Mouse (Mus musculus): ENCODE data around the gene Olfr308. TPM values are rescaled to one million over a fixed set of nuclear protein-coding genes. Genes with fewer than 3 reads are reported as not detected.
"Not testable (repeated sequence)": the region's sequence is repeated elsewhere in the genome, so short reads cannot be mapped to it uniquely, and the experiment has no call there.

Gene Olfr308
- not detected in 2 replicates for polyA plus RNA-seq (2015; fragmentation: Nextera tagmentation; extraction: Ambion mirVana)

GRCm38 (mm10) chr7:86325530-86325929, at the start of gene Olfr308:
TSS of gene Olfr308 (minus strand) at chr7:86325630.
- no peaks in the 10 kb centered on the region for H3K9me3 ChIP-seq (replicated peaks; ENCODE audit: control insufficient read depth, low read length)
- no peak within 1 kb of the TSS for H3K9ac ChIP-seq (ENCODE audit: low read length)
- no peaks in the 10 kb centered on the region for H3K27me3 ChIP-seq (ENCODE audit: control insufficient read depth, insufficient read depth, low read length)
- H3K36me3 ChIP-seq (ENCODE audit: control insufficient read depth, insufficient read depth, low read length): no peaks in the 10 kb centered on the region
- H3K4me1 ChIP-seq (ENCODE audit: control insufficient read depth, insufficient read depth, low read length): no peaks in the 10 kb centered on the region
- H3K4me2 ChIP-seq (ENCODE audit: low read depth, low read length): no peak within 1 kb of the TSS
- no peak within 1 kb of the TSS for H3K4me3 ChIP-seq (replicated peaks; ENCODE audit: low read length)
- no peak within 1 kb of the TSS for H3K27ac ChIP-seq (ENCODE audit: low read length)
- no peak for ATAC-seq (ENCODE audit: insufficient read depth, low FRiP score)

DNA sequence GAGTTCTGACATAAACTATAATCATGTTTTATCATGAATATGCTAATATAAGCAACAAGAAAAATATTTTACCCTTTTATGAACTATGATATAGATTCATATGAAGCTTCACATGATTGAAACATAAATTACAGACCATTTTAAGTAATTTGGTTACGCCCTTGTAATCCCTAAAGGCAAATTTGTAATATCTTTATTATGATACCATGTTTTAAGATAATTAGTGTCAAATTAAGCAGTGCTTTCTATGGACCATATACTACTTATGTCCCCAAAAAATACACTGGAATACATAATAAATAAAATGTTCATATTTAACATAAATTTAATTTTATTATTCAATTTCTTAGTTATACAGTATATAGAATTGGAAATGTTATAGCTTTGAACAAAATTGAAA, 41.4 kb upstream of the Olfr308 start, which contains the start of gene Olfr305:
TSS of gene Olfr305 (minus strand) at position 101 of the 400 bp plus-strand sequence.
- H3K4me2 ChIP-seq (ENCODE audit: low read depth, low read length): no peak within 1 kb of the TSS
- no peaks in the 10 kb centered on the region for H3K4me1 ChIP-seq (ENCODE audit: control insufficient read depth, insufficient read depth, low read length)
- no peaks in the 10 kb centered on the region for H3K36me3 ChIP-seq (ENCODE audit: control insufficient read depth, insufficient read depth, low read length)
- no peaks in the 10 kb centered on the region for H3K9me3 ChIP-seq (replicated peaks; ENCODE audit: control insufficient read depth, low read length)
- H3K4me3 ChIP-seq (replicated peaks; ENCODE audit: low read length): no peak within 1 kb of the TSS
- H3K27ac ChIP-seq (ENCODE audit: low read length): no peak within 1 kb of the TSS
- ATAC-seq (ENCODE audit: insufficient read depth, low FRiP score): no peak
- H3K9ac ChIP-seq (ENCODE audit: low read length): no peak within 1 kb of the TSS
- H3K27me3 ChIP-seq (ENCODE audit: control insufficient read depth, insufficient read depth, low read length): no peaks in the 10 kb centered on the region
- 89% methylated on average over 1 of the region's 1 CpGs for WGBS

DNA sequence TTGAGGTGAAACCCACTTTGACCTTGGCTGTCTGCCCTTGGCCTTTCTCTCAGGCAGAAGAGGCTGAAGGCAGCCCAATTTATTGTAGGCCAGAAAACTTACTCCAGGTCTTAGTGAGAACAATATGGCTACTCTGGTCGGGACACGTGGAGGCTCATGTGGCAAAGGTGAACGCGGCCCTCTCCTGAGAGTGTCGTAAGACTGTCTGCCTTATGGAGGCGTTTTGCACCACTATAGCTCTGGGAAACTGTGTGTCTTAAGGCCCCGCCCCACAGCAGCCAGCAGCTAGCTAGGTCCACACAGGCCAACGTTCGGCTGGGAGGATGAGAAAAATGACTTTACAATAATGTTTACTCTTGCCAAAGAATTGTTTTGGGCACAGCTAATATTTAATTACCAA, 20.9 kb upstream of the Olfr308 start:
- H3K27ac ChIP-seq (ENCODE audit: low read length); H3K4me3 ChIP-seq (replicated peaks; ENCODE audit: low read length); H3K27me3 ChIP-seq (ENCODE audit: control insufficient read depth, insufficient read depth, low read length); H3K9ac ChIP-seq (ENCODE audit: low read length); H3K9me3 ChIP-seq (replicated peaks; ENCODE audit: control insufficient read depth, low read length); ATAC-seq (ENCODE audit: insufficient read depth, low FRiP score); H3K4me2 ChIP-seq (ENCODE audit: low read depth, low read length); H3K36me3 ChIP-seq (ENCODE audit: control insufficient read depth, insufficient read depth, low read length); H3K4me1 ChIP-seq (ENCODE audit: control insufficient read depth, insufficient read depth, low read length): not testable (repeated sequence)
- 84% methylated on average over 9 of the region's 9 CpGs for WGBS

DNA sequence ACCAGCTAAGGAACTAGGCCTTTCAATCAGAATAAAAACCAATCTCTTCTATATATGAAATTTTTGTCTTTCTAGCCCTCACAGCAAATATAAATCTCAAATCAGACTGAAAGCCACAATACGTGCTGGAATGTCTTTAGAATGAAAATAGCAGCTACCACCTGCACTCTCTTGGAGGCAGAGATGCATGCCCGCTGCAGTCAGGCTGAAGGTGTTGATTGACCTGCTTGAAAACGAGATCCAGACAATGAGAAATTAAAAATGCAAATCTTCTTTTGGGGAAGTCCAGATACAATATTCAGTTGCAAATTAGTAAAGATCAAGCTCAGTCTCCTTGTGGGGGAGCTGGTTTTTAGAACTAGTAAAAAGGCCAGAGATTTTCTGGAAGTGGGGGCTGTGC, 18.8 kb upstream of the Olfr308 start:
- Histone ChIP-seq H3K4me1 (ENCODE audit: control insufficient read depth, insufficient read depth, low read length) (no peaks in the 10 kb centered on the region), H3K9me3 (replicated peaks; ENCODE audit: control insufficient read depth, low read length) (no peaks in the 10 kb centered on the region), H3K27me3 (ENCODE audit: control insufficient read depth, insufficient read depth, low read length) (no peaks in the 10 kb centered on the region), H3K4me2 (ENCODE audit: low read depth, low read length) (no peak overlapping the region), H3K27ac (ENCODE audit: low read length) (no peak overlapping the region), H3K4me3 (replicated peaks; ENCODE audit: low read length) (no peak overlapping the region), H3K9ac (ENCODE audit: low read length) (no peak overlapping the region), H3K36me3 (ENCODE audit: control insufficient read depth, insufficient read depth, low read length) (no peaks in the 10 kb centered on the region)
- ATAC-seq (ENCODE audit: insufficient read depth, low FRiP score): no peak
- WGBS: 73% methylated on average over 3 of the region's 3 CpGs

GRCm38 (mm10) chr7:86342881-86343565, 17.6 kb upstream of the Olfr308 start:
- Histone ChIP-seq H3K4me1 (ENCODE audit: control insufficient read depth, insufficient read depth, low read length) (no peaks in the 10 kb centered on the region), H3K4me3 (replicated peaks; ENCODE audit: low read length) (no peak overlapping the region), H3K9ac (ENCODE audit: low read length) (no peak overlapping the region), H3K36me3 (ENCODE audit: control insufficient read depth, insufficient read depth, low read length) (no peaks in the 10 kb centered on the region), H3K4me2 (ENCODE audit: low read depth, low read length) (no peak overlapping the region), H3K9me3 (replicated peaks; ENCODE audit: control insufficient read depth, low read length) (no peaks in the 10 kb centered on the region), H3K27ac (ENCODE audit: low read length) (no peak overlapping the region), H3K27me3 (ENCODE audit: control insufficient read depth, insufficient read depth, low read length) (no peaks in the 10 kb centered on the region)
- ATAC-seq (ENCODE audit: insufficient read depth, low FRiP score): no peak
- WGBS: 71% methylated on average over 14 of the region's 14 CpGs

- no peaks in the 10 kb centered on the region for H3K27me3 ChIP-seq (ENCODE audit: control insufficient read depth, insufficient read depth, low read length)
- H3K9me3 ChIP-seq (replicated peaks; ENCODE audit: control insufficient read depth, low read length): no peaks in the 10 kb centered on the region
- H3K4me2 ChIP-seq (ENCODE audit: low read depth, low read length): no peak within 1 kb of the TSS
- H3K4me3 ChIP-seq (replicated peaks; ENCODE audit: low read length): no peak within 1 kb of the TSS
- no peaks in the 10 kb centered on the region for H3K4me1 ChIP-seq (ENCODE audit: control insufficient read depth, insufficient read depth, low read length)
- 57% methylated on average over 1 of the region's 1 CpGs for WGBS
- H3K36me3 ChIP-seq (ENCODE audit: control insufficient read depth, insufficient read depth, low read length): no peaks in the 10 kb centered on the region
- no peak within 1 kb of the TSS for H3K9ac ChIP-seq (ENCODE audit: low read length)
- ATAC-seq (ENCODE audit: insufficient read depth, low FRiP score): no peak
- no peak within 1 kb of the TSS for H3K27ac ChIP-seq (ENCODE audit: low read length)
These were observed 12.1 kb upstream of the Olfr308 start, which contains the start of gene Olfr307 for GRCm38 (mm10) chr7:86337486-86337885. TSS of gene Olfr307 (minus strand) at chr7:86337586.

DNA sequence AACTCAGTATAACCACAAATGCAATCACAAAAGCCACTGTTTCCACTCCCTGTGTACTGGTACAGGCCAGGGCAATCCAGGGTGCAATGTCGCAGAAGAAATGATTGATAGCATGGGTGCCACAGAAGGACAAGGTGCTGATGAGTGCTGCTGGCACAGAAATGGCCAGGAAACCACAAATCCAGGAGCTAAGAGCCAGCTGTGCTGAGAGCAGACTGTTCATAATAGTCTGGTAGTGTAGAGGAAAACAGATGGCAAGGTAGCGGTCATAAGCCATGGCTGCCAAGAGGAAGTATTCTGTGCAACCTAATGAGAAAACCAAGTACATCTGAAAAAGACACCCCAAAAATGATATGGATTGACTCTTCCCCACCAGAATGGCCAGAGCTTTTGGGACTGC, 4.1 kb downstream of the Olfr308 start:
- H3K4me1 ChIP-seq (ENCODE audit: control insufficient read depth, insufficient read depth, low read length): no peaks in the 10 kb centered on the region
- 91% methylated on average over 2 of the region's 2 CpGs for WGBS

GRCm38 (mm10) chr7:86313608-86314007, 11.8 kb downstream of the Olfr308 start, which contains the start of gene Olfr309:
TSS of gene Olfr309 (minus strand) at chr7:86313708.
- no peak within 1 kb of the TSS for H3K9ac ChIP-seq (ENCODE audit: low read length)
- WGBS: 76% methylated on average over 2 of the region's 2 CpGs

More for the DNA sequence above, 4.1 kb downstream of the Olfr308 start:
- Histone ChIP-seq H3K9me3 (replicated peaks; ENCODE audit: control insufficient read depth, low read length) (no peaks in the 10 kb centered on the region), H3K27ac (ENCODE audit: low read length) (no peak overlapping the region), H3K27me3 (ENCODE audit: control insufficient read depth, insufficient read depth, low read length) (no peaks in the 10 kb centered on the region), H3K9ac (ENCODE audit: low read length) (no peak overlapping the region), H3K4me2 (ENCODE audit: low read depth, low read length) (no peak overlapping the region), H3K36me3 (ENCODE audit: control insufficient read depth, insufficient read depth, low read length) (no peaks in the 10 kb centered on the region), H3K4me3 (replicated peaks; ENCODE audit: low read length) (no peak overlapping the region)
- no peak for ATAC-seq (ENCODE audit: insufficient read depth, low FRiP score)

DNA sequence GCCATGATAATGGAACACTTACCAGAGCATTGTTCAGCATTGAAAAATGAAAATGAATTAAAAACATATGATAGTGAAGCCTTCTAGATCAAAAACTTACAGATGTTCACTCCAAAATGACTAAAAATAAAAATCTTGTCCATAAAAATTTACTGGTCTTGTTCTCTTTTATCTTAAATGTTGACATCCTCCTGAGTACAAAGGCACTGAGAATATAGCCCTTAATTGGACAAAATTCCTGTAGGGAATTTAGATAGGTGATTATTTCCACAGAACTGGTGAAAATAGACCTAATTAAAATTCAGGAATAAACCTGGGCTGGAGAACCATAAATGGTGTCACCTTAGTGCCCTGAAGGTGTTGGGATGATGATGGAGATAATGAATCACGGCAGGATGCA, 48.4 kb downstream of the Olfr308 start, which contains the start of gene Olfr310:
TSS of gene Olfr310 (minus strand) at position 101 of the 400 bp plus-strand sequence.
- H3K4me1 ChIP-seq (ENCODE audit: control insufficient read depth, insufficient read depth, low read length): no peaks in the 10 kb centered on the region
- H3K27me3 ChIP-seq (ENCODE audit: control insufficient read depth, insufficient read depth, low read length): no peaks in the 10 kb centered on the region
- no peak within 1 kb of the TSS for H3K9ac ChIP-seq (ENCODE audit: low read length)
- H3K4me2 ChIP-seq (ENCODE audit: low read depth, low read length): no peak within 1 kb of the TSS
- H3K4me3 ChIP-seq (replicated peaks; ENCODE audit: low read length): no peak within 1 kb of the TSS
- WGBS: 59% methylated on average over 1 of the region's 1 CpGs
- no peak for ATAC-seq (ENCODE audit: insufficient read depth, low FRiP score)
- H3K9me3 ChIP-seq (replicated peaks; ENCODE audit: control insufficient read depth, low read length): no peaks in the 10 kb centered on the region
- no peaks in the 10 kb centered on the region for H3K36me3 ChIP-seq (ENCODE audit: control insufficient read depth, insufficient read depth, low read length)
- no peak within 1 kb of the TSS for H3K27ac ChIP-seq (ENCODE audit: low read length)

More at GRCm38 (mm10) chr7:86313608-86314007, 11.8 kb downstream of the Olfr308 start, which contains the start of gene Olfr309:
- Histone ChIP-seq H3K27me3 (ENCODE audit: control insufficient read depth, insufficient read depth, low read length) (no peaks in the 10 kb centered on the region), H3K4me1 (ENCODE audit: control insufficient read depth, insufficient read depth, low read length) (no peaks in the 10 kb centered on the region), H3K4me3 (replicated peaks; ENCODE audit: low read length) (no peak within 1 kb of the TSS), H3K4me2 (ENCODE audit: low read depth, low read length) (no peak within 1 kb of the TSS), H3K9me3 (replicated peaks; ENCODE audit: control insufficient read depth, low read length) (no peaks in the 10 kb centered on the region), H3K36me3 (ENCODE audit: control insufficient read depth, insufficient read depth, low read length) (no peaks in the 10 kb centered on the region), H3K27ac (ENCODE audit: low read length) (no peak within 1 kb of the TSS)
- ATAC-seq (ENCODE audit: insufficient read depth, low FRiP score): no peak

All from stomach, embryonic 16.5 days (tissue).